Mouse (Mus musculus) midbrain, postnatal 0 days (tissue): ENCODE results near the gene Vmn1r85. TPM values are rescaled to one million over a fixed set of nuclear protein-coding genes. Genes with fewer than 3 reads are reported as not detected.

Source experiments
- ATAC-seq: fragments of 200-750 bp; cut with Nextera tagmentation; 2 replicates; pipeline ENCODE4 v1.8.0; 2017; ENCODE audit warnings: moderate number of reproducible peaks, mild to moderate bottlenecking, moderate TSS enrichment, moderate library complexity; ENCODE audit not compliant: low FRiP score
- DNase-seq: peaks from one replicate; pipeline ENCODE4 v3.0.0-alpha.2; 2015; ENCODE audit warnings: low spot score
- H3K27ac ChIP-seq: fragments of 300-500 bp; sonication (generic); 2 replicates; pipeline ENCODE4 v1.5.1; 2014; ENCODE audit warnings: low read depth, mild to moderate bottlenecking, low read length, mixed read lengths
- H3K27me3 ChIP-seq: fragments of 300-500 bp; sonication (generic); 2 replicates; pipeline ENCODE4 v1.6.1; 2014; ENCODE audit warnings: low read length, control low read depth, mixed read lengths; ENCODE audit not compliant: insufficient read depth
- H3K36me3 ChIP-seq: fragments of 300-500 bp; sonication (generic); 2 replicates; pipeline ENCODE4 v1.6.1; 2014; ENCODE audit warnings: low read length, control low read depth, mixed read lengths; ENCODE audit not compliant: insufficient read depth
- H3K4me1 ChIP-seq: fragments of 300-500 bp; sonication (generic); 2 replicates; pipeline ENCODE4 v1.6.1; 2014; ENCODE audit warnings: mild to moderate bottlenecking, control low read depth, antibody characterized with exemption, low read length, mixed read lengths; ENCODE audit not compliant: insufficient read depth
- H3K4me2 ChIP-seq: fragments of 300-500 bp; sonication (generic); 2 replicates; pipeline ENCODE4 v1.6.1; 2014; ENCODE audit warnings: low read depth, mild to moderate bottlenecking, low read length, mixed read lengths; ENCODE audit not compliant: poor library complexity, severe bottlenecking
- H3K4me3 ChIP-seq: fragments of 300-500 bp; sonication (generic); 2 replicates; pipeline ENCODE4 v1.5.1; 2014; ENCODE audit warnings: low read depth, mild to moderate bottlenecking, low read length, moderate library complexity
- H3K9ac ChIP-seq: fragments of 300-500 bp; sonication (generic); replicated peaks from 2 replicates; pipeline ENCODE4 v1.6.1; 2014; ENCODE audit warnings: mild to moderate bottlenecking, low read length, moderate library complexity, mixed read lengths; ENCODE audit not compliant: poor library complexity, severe bottlenecking
- H3K9me3 ChIP-seq: fragments of 300-500 bp; sonication (generic); 2 replicates; pipeline ENCODE4 v1.6.1; 2016; ENCODE audit warnings: low read length, control low read depth
- CTCF ChIP-seq: IDR thresholded peaks from 2 replicates; pipeline ENCODE4 v1.5.1; 2016; ENCODE audit warnings: antibody characterized with exemption, mild to moderate bottlenecking
- WGBS: fragments of 180-500 bp; shearing (Covaris S2); extraction: QIAGEN DNeasy Blood & Tissue Kit; methylation state at CpG from one replicate; pipeline ENCODE4 v1.1.7; 2014; 5-methylcytosine and 5-hydroxymethylcytosine counted together
- polyA plus RNA-seq: library from polyadenylated mRNA; unstranded; fragments of >200 nt; fragmentation: Nextera tagmentation; extraction: Ambion mirVana; gene quantifications from 2 replicates; pipeline ENCODE4 v1.2.1, GENCODE M21; 2015
- total RNA-seq: library from RNA; depleted of rRNA; stranded (reverse); fragments of >200 nt; gene quantifications from 2 replicates; pipeline ENCODE4 v1.2.3, GENCODE M21; 2014

Gene Vmn1r85
- total and polyA plus RNA-seq, 2 experiments from 2014 or later, result 0.27 to 0.33 TPM

DNA sequence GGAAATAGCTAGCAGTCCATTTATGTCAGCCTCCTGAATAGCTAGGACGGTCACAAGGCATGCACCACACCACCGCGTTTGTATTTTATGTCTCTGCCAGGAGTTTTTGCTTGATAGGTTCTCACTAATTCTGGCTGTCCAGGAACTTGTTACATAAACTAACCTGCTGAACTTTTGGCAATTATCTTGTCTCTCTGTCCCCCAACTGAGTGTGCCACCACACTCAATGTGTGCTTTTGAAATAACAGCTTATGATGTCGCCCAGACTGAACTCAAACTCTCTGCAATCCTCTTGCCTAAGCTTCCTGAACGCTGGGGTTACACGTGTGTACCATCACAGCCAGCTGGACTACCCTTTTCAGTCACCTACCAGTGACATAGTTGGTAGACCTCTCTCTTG is 52.5 kb downstream of the Vmn1r85 start:
- Histone ChIP-seq H3K4me1 (peaks cover 7% of the 10 kb centered on the region; the same call in 1 of the 2 replicates), H3K4me2 (no peak overlapping the region), H3K9ac (no peak overlapping the region), H3K27ac (no peak overlapping the region), H3K9me3 (no peaks in the 10 kb centered on the region), H3K4me3 (no peak overlapping the region), H3K27me3 (peaks cover 10% of the 10 kb centered on the region; the same call in 1 of the 2 replicates), H3K36me3 (no peaks in the 10 kb centered on the region)
- 83% methylated on average over 6 of the region's 6 CpGs for WGBS
- no peak for DNase-seq
- ATAC-seq, result no peak
- TF ChIP-seq CTCF, result no peak

DNA sequence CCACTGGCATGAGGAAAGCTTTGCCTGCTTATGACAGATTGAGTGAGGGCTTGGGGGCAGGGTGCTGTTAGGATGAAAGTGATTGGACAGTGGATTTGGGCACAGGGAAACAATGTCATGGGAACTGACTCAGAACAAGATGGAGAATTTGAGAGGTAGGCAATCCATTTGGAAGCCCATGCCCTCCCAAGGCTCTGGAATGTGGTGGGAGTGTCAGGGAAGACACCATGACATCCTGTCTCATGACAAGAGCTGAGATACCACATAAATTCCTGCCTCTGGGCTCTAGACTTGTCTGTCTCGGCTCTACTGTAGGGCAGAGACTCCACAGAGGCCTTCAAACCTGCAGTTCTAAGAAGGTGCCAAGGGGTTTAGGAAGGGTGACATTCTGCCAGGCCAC is 53.7 kb downstream of the Vmn1r85 start:
- Histone ChIP-seq H3K4me1 (peaks cover 7% of the 10 kb centered on the region; the same call in 1 of the 2 replicates), H3K4me3 (no peak overlapping the region), H3K36me3 (0 out of 2 replicates have a peak, but pooled peaks cover under 1% of the 10 kb centered on the region), H3K4me2 (no peak overlapping the region), H3K27ac (no peak overlapping the region), H3K9ac (no peak overlapping the region), H3K9me3 (no peaks in the 10 kb centered on the region), H3K27me3 (peaks cover 10% of the 10 kb centered on the region; the same call in 1 of the 2 replicates)
- 67% methylated on average over 1 of the region's 1 CpGs for WGBS
- DNase-seq (no peak), ATAC-seq (no peak)
- no peak for TF ChIP-seq CTCF

DNA sequence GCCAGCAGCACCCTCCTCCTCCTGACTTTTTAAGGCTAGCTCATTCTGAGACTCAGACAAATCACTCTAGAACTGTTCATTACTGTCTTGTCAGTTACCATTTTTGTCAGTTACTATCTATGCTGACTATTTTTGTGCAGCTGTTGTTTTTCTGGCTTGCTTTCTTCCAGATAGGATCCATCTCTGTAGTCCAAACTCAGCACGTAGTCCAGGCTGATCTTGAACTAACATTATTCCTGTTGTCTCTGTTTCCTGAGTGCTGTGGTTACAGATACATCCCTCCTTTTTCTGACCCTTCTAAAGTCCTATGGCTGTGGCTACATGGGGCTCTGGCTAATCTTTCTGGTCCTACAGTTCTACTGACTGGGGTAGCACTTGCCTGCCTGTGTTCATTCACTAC is 55.8 kb downstream of the Vmn1r85 start:
- Histone ChIP-seq H3K27me3 (peaks cover 10% of the 10 kb centered on the region; the same call in 1 of the 2 replicates), H3K9me3 (no peaks in the 10 kb centered on the region), H3K27ac (peak overlapping the region; percentile 98), H3K4me2 (peak overlapping the region; percentile 87), H3K4me1 (peaks cover 7% of the 10 kb centered on the region; the same call in 1 of the 2 replicates), H3K9ac (peak overlapping the region; percentile 98; the same call in 1 of the 2 replicates), H3K36me3 (peaks cover 12% of the 10 kb centered on the region), H3K4me3 (peak overlapping the region; percentile 87)
- no peak for TF ChIP-seq CTCF
- DNase-seq (no peak), ATAC-seq (no peak)
- 88% methylated on average over 1 of the region's 1 CpGs for WGBS

DNA sequence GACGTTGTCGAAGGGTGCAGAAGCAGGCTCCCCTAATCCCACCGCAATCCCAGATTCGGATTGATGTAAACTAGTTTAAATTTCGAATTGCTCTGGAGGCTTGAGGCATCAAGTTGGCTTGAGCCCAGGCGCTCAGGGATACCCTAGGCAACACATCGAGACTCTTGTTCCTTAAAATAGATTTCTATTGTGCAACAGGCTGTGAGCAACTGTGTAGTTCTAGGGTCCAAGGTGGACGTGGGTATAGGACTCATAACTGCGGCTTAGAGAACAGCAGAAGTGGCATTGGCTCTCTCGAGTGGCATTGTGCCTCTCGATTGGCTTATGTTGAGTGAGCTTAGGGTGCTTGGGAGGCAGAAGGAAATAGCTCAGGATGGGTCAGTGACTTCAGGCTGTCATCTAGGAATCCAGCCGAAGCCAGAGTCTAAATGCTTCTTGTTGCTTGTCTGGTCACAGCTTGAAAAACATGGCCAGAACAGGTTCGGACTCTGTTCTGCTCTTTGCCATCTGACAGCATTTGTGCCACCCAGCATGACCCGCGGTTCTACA is 56.3 kb downstream of the Vmn1r85 start:
- WGBS, result 18% methylated on average over 15 of the region's 15 CpGs
- Histone ChIP-seq H3K27me3 (peaks cover 10% of the 10 kb centered on the region; the same call in 1 of the 2 replicates), H3K9ac (peak overlapping the region; percentile 98), H3K9me3 (no peaks in the 10 kb centered on the region), H3K36me3 (peaks cover 12% of the 10 kb centered on the region), H3K4me2 (peak overlapping the region; percentile 87), H3K4me3 (peak overlapping the region; percentile 87), H3K4me1 (peaks cover 11% of the 10 kb centered on the region), H3K27ac (peak overlapping the region; percentile 98)
- ATAC-seq (no peak), DNase-seq (peak; percentile 36)
- TF ChIP-seq CTCF, result no peak

DNA sequence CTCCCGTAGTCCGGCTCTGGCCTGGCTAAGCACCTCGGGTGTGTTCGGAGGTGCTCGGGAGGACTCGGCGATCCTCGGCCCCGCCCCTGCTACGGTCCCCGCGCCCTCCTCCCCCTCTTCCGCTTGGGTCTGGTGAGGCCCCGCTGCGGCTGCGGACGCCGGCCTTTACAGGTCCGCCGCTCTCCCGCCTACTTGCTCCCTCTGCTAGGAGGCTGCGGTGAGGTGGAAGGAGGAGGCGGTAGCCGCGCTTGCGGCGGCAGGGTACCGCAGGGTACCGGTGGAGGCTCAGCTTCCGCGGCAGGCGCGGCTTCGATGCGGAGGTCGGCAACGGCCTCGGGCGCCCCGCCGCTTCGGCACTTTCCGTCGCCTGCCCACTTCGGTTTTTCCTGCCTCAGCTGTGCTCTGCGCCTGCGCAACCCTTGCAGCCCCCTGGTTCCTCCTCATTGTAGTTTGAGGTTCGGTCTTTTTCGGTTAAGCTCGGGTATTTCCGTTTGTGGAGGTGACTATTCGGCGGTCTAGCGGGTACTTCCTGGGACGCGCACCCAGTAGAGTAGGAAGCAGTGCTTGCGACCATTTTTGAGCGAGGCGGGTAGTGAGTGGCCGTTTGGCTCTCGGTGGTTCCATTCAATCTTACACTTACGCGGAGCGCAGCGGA is 56.9 kb downstream of the Vmn1r85 start, which contains the start of gene Ube2m:
Gene Ube2m (minus strand): TSS at position 375 of the 655 bp plus-strand sequence.
- peak; percentile 99 for DNase-seq
- H3K9me3 ChIP-seq, result no peaks in the 10 kb centered on the region
- H3K4me1 ChIP-seq, result peaks cover 14% of the 10 kb centered on the region
- H3K4me2 ChIP-seq, result peak within 1 kb of the TSS; percentile 87
- peaks cover 15% of the 10 kb centered on the region for H3K36me3 ChIP-seq
- no peak for TF ChIP-seq CTCF
- peak; percentile 92 for ATAC-seq
- peaks cover 10% of the 10 kb centered on the region; the same call in 1 of the 2 replicates for H3K27me3 ChIP-seq
- peak within 1 kb of the TSS; percentile 98 for H3K9ac ChIP-seq
- peak within 1 kb of the TSS; percentile 87 for H3K4me3 ChIP-seq
- peak within 1 kb of the TSS; percentile 98 for H3K27ac ChIP-seq
- under 1% methylated on average over 42 of the region's 65 CpGs for WGBS

DNA sequence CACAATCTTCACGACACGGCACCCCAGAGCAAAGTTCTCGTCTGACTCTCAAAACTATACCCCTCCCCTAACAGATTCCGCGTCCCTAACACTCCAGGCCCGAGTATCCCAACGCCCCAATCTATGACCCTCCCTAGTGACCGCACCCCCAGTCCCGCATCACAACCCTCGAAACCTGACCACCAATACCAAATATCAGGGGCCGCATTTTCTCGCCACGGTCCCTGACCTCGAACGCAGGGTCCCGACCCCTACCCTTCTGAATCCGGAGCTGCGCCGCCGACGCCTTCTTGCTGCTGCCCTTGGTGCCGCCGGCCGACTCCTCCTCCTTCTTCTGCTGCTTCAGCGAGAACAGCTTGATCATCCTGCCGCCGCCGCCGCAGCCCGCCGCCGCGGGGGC is 57.6 kb downstream of the Vmn1r85 start:
- Histone ChIP-seq H3K9me3 (no peaks in the 10 kb centered on the region), H3K9ac (peak overlapping the region; percentile 98), H3K4me1 (peaks cover 14% of the 10 kb centered on the region), H3K4me3 (peak overlapping the region; percentile 87), H3K27me3 (0 out of 2 replicates have a peak, but pooled peaks cover 4% of the 10 kb centered on the region), H3K27ac (peak overlapping the region; percentile 98), H3K36me3 (peaks cover 15% of the 10 kb centered on the region), H3K4me2 (peak overlapping the region; percentile 87)
- ATAC-seq (no peak), DNase-seq (no peak)
- TF ChIP-seq CTCF, result no peak
- under 1% methylated on average over 28 of the region's 33 CpGs for WGBS
